Mouse (Mus musculus) erythroblast, embryonic 14.5 days (primary cell): Measurements from ENCODE around the gene Gatd1. TPM values are rescaled to one million over a fixed set of nuclear protein-coding genes. Genes with fewer than 3 reads are reported as not detected.

Experiments used
- H3K27me3 ChIP-seq: 2 replicates; pipeline ENCODE4 v1.6.1; 2012; ENCODE audit warnings: inconsistent platforms; ENCODE audit not compliant: control insufficient read depth
- H3K36me3 ChIP-seq: 2 replicates; pipeline ENCODE4 v1.6.1; 2012; ENCODE audit warnings: mild to moderate bottlenecking, inconsistent platforms; ENCODE audit not compliant: control insufficient read depth
- H3K4me1 ChIP-seq: 2 replicates; pipeline ENCODE4 v1.6.1; 2012; ENCODE audit warnings: inconsistent platforms; ENCODE audit not compliant: control insufficient read depth
- H3K4me3 ChIP-seq: replicated peaks from 2 replicates; pipeline ENCODE3; 2012; ENCODE audit warnings: moderate library complexity, mild to moderate bottlenecking, inconsistent platforms
- H3K9me3 ChIP-seq: 2 replicates; pipeline ENCODE4 v1.6.1; 2012; ENCODE audit warnings: low read length, inconsistent platforms, mixed read lengths; ENCODE audit not compliant: control insufficient read depth
- GATA1 ChIP-seq: IDR thresholded peaks from 2 replicates; pipeline ENCODE4 v1.6.1; 2012; ENCODE audit warnings: low read length, inconsistent platforms, mixed read lengths
- TAL1 ChIP-seq: IDR thresholded peaks from 3 replicates; pipeline ENCODE4 v1.6.1; 2012; ENCODE audit warnings: low read length, inconsistent platforms, mixed read lengths
- polyA plus RNA-seq: library from polyadenylated mRNA; stranded (reverse); fragments of >175 nt; gene quantifications from 2 replicates; pipeline ENCODE4 v1.2.3, GENCODE M21; 2012

Gene Gatd1
- polyA plus RNA-seq, 1 experiment = 0.42 TPM

GRCm38 (mm10) chr7:141387807-141388486, 26.0 kb downstream of the Gatd1 start:
- H3K27me3 ChIP-seq = no peaks in the 10 kb centered on the region
- no peaks in the 10 kb centered on the region for H3K36me3 ChIP-seq
- H3K9me3 ChIP-seq = no peaks in the 10 kb centered on the region
- no peak overlapping the region for H3K4me3 ChIP-seq
- no peak for TF ChIP-seq TAL1
- TF ChIP-seq GATA1 = no peak
- H3K4me1 ChIP-seq = peaks cover 79% of the 10 kb centered on the region

- Histone ChIP-seq H3K9me3 (no peaks in the 10 kb centered on the region), H3K36me3 (no peaks in the 10 kb centered on the region), H3K4me1 (peaks cover 43% of the 10 kb centered on the region), H3K27me3 (no peaks in the 10 kb centered on the region), H3K4me3 (no peak overlapping the region)
- TF ChIP-seq GATA1 (no peak), TAL1 (no peak)
These were observed 32.7 kb downstream of the Gatd1 start for GRCm38 (mm10) chr7:141381068-141381835.

DNA sequence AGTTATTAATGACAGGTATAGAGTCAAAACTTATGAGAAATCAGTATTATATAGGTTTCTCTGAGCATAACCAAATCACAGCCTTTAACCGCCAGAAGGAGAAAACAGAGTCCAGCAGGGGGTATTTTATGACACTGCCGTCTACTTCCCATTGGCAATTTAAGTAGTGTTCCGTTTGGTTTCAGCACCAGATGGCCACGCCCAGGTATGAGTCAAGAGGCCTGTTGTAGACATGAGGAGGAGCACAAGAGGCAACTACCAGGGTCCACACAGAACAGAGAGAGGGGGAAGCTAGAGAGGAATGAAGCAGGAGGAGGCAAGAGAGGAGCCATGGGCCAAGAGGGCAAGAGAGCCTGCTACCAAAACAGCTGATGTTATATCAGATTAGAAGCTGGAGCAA, 34.4 kb downstream of the Gatd1 start:
- Histone ChIP-seq H3K4me1 (peaks cover 35% of the 10 kb centered on the region), H3K36me3 (no peaks in the 10 kb centered on the region), H3K9me3 (no peaks in the 10 kb centered on the region), H3K4me3 (no peak overlapping the region), H3K27me3 (no peaks in the 10 kb centered on the region)
- no peak for TF ChIP-seq GATA1
- no peak for TF ChIP-seq TAL1

DNA sequence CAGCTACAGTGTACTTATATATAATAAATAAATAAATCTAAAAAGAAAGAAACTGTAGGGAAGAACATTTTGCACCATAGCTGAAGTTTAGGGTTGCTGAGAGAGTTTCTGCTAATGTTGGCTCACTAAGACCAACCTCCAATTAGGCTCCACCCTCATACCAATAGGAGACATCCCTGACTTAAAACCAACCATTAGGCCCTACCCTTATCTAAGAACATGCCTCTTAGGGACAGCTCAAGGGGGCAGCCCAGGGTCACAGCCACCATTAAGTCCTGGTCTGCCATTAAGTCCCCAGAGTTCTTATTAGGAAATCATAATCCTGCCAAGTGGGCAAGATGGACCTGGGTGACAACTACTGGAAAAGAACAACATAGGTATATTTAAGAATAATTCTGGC, 39.5 kb downstream of the Gatd1 start:
- Histone ChIP-seq H3K27me3 (no peaks in the 10 kb centered on the region), H3K4me1 (peaks cover 25% of the 10 kb centered on the region), H3K36me3 (no peaks in the 10 kb centered on the region), H3K9me3 (no peaks in the 10 kb centered on the region), H3K4me3 (no peak overlapping the region)
- TF ChIP-seq GATA1 (no peak), TAL1 (no peak)

DNA sequence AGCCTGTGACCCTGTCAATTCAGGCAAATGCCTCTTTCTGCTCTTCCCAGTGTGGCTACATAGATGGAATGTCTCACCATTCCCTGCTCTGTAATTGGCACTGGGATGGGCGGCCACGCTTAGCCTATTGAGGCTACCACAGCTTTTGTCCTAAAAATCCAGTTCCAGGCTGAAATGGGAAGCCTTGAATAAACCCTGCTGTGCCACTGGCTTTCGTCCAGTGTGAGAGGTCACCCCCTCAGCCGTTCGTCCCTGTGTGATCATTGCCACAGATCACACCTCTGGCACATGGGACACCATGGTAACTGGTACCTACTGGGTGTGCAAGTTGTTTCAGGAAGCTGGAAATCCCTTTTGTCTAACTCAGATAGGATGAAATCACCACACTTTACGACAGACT, 40.3 kb downstream of the Gatd1 start:
- Histone ChIP-seq H3K27me3 (no peaks in the 10 kb centered on the region), H3K4me1 (peaks cover 25% of the 10 kb centered on the region), H3K9me3 (no peaks in the 10 kb centered on the region), H3K36me3 (no peaks in the 10 kb centered on the region), H3K4me3 (no peak overlapping the region)
- TF ChIP-seq TAL1 (no peak), GATA1 (no peak)

DNA sequence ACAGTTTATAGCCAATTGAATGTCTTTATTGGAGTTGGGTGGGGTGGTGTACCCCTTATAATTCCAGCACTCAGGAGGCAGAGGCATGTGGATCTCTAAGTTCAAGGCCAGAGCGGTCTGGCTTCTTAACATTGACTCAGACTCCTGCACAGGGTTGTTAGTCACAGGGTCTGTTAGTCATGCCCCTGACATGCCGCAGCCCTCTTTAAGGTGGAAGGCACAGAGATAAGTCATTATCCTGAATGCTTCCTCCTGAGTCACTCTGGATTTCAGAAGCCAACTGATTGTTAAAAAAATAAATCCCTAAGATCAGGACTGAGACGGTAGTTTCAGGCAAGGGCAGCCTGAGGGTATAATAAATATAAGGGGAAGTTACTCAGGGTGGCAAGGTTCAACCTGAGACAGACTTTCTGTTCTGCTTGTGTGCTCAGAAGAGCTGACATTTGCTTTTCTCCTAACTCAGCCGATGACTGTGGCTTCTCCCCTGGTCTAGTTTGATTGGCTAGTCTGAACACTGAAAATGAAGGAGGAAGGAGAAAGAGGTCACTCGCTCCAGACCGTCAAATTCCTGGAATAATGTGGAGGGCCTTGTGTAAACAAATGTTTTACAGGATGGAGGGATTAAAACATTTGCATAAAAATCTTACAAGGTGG, 41.9 kb downstream of the Gatd1 start:
- no peak overlapping the region for H3K4me3 ChIP-seq
- H3K36me3 ChIP-seq = no peaks in the 10 kb centered on the region
- H3K9me3 ChIP-seq = no peaks in the 10 kb centered on the region
- TF ChIP-seq GATA1 (no peak), TAL1 (no peak)
- no peaks in the 10 kb centered on the region for H3K27me3 ChIP-seq
- peaks cover 30% of the 10 kb centered on the region for H3K4me1 ChIP-seq

DNA sequence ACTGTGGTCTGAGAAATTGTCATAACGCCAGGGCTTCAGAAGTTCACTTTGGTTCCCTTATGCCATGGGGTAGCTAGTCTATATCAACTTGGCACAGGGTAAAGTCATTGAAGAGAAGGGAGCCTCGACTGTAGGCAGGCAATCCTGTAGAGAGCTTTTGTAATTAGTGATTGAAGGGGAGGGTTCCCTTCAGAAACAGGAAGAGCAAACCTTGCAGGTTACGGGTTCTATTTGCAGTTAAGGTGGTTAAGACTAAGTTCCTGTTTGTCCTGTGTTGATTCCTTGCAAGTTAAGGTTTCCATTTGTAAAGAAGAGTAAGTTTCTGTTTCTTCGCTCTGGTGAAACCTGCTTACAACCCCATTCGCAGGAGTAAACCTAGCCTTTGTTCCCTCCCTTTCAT, 44.0 kb downstream of the Gatd1 start:
- Histone ChIP-seq H3K36me3 (no peaks in the 10 kb centered on the region; the same call in 1 of the 2 replicates), H3K27me3 (no peaks in the 10 kb centered on the region), H3K4me1 (peaks cover 37% of the 10 kb centered on the region), H3K9me3 (no peaks in the 10 kb centered on the region), H3K4me3 (no peak overlapping the region)
- TF ChIP-seq GATA1 (no peak), TAL1 (no peak)

GRCm38 (mm10) chr7:141367358-141367757, 46.6 kb downstream of the Gatd1 start:
- Histone ChIP-seq H3K36me3 (peaks cover 2% of the 10 kb centered on the region), H3K4me3 (no peak overlapping the region), H3K27me3 (no peaks in the 10 kb centered on the region), H3K4me1 (peaks cover 54% of the 10 kb centered on the region), H3K9me3 (no peaks in the 10 kb centered on the region)
- TF ChIP-seq TAL1 (no peak), GATA1 (no peak)

GRCm38 (mm10) chr7:141365049-141365445, 48.9 kb downstream of the Gatd1 start:
- peak overlapping the region; percentile 44 for H3K4me3 ChIP-seq
- peaks cover 4% of the 10 kb centered on the region for H3K36me3 ChIP-seq
- peaks cover 18% of the 10 kb centered on the region for H3K27me3 ChIP-seq
- TF ChIP-seq GATA1 = no peak
- no peak for TF ChIP-seq TAL1
- no peaks in the 10 kb centered on the region for H3K9me3 ChIP-seq
- peaks cover 60% of the 10 kb centered on the region for H3K4me1 ChIP-seq
